Comparison of ENCODE assay signal across 32 mouse cellular contexts in genomic region chr8:109474442-109475121, GRCm38 (mm10). TPM values are rescaled to one million over a fixed set of nuclear protein-coding genes. Genes with fewer than 3 reads are reported as not detected.
A peak's percentile ranks its signal among the peaks of the same experiment; 100 is the strongest.
DNase-seq lines count a peak whose midpoint lies in the region; ATAC-seq and TF ChIP-seq lines count a peak whose summit lies in the region.
"Had no signal": no experiment of that assay in that cellular context is flagged by ENCODE, and none has a peak within 500 bp of the region (broad histone marks: within the 10 kb centered on the region; RNA-seq: fewer than 3 reads in every experiment).

No protein-coding gene starts in this region.

- H3K9me3 ChIP-seq in embryonic facial prominence, embryonic 11.5 days (replicated peaks; ENCODE audit: control insufficient read depth, low read length), result no peaks in the 10 kb centered on the region
- H3K9me3 ChIP-seq in embryonic facial prominence, embryonic 10.5 days, result no peaks in the 10 kb centered on the region
- H3K9me3 ChIP-seq in midbrain, embryonic 14.5 days (ENCODE audit: control insufficient read depth, low read length), result no peaks in the 10 kb centered on the region
- H3K9me3 ChIP-seq in midbrain, embryonic 13.5 days, result no peaks in the 10 kb centered on the region
- H3K9me3 ChIP-seq in limb, embryonic 14.5 days (ENCODE audit: control insufficient read depth, low read length), result no peaks in the 10 kb centered on the region
- H3K9me3 ChIP-seq: heart, embryonic 13.5 days; lung, embryonic 15.5 days; midbrain, embryonic 12.5 days; neural tube, embryonic 12.5 days; stomach, embryonic 15.5 days had no signal

- H3K4me3 ChIP-seq in embryonic facial prominence, embryonic 11.5 days (ENCODE audit: low read depth, low read length), result no peak overlapping the region
- no peak overlapping the region for H3K4me3 ChIP-seq in embryonic facial prominence, embryonic 10.5 days
- no peak overlapping the region for H3K4me3 ChIP-seq in midbrain, embryonic 14.5 days (replicated peaks; ENCODE audit: low read depth, low read length)
- no peak overlapping the region for H3K4me3 ChIP-seq in midbrain, embryonic 13.5 days (replicated peaks)
- no peak overlapping the region for H3K4me3 ChIP-seq in limb, embryonic 14.5 days (replicated peaks; ENCODE audit: low read length)
- H3K4me3 ChIP-seq: heart, adult 2 months; heart, embryonic 13.5 days; lung, embryonic 15.5 days; midbrain, embryonic 12.5 days; neural tube, embryonic 12.5 days; stomach, embryonic 15.5 days had no signal

- DNase-seq in embryonic facial prominence, embryonic 11.5 days (ENCODE audit: low spot score), result peak; percentile 44
- DNase-seq in embryonic facial prominence, embryonic 10.5 days (ENCODE audit: low spot score), result no peak
- DNase-seq in midbrain, embryonic 14.5 days, result no peak
- peak; percentile 70 for DNase-seq in forelimb bud, embryonic 11.5 days (ENCODE audit: low read depth, low spot score)
- DNase-seq in limb, embryonic 14.5 days (ENCODE audit: low spot score), result no peak
- DNase-seq in retina, embryonic 14.5 days (ENCODE audit: low spot score), result no peak
- no peak for DNase-seq in heart, postnatal 14 days
- DNase-seq: adrenal gland, adult 8-10 months; cerebellum, adult 2 months; cerebellum, postnatal 14 days; heart, adult 2 months; heart, postnatal 10 days; kidney, adult 9 months; kidney, postnatal 14 days; right cerebral cortex, postnatal 25 days; thymus, postnatal 14 days had no signal

- ATAC-seq in embryonic facial prominence, embryonic 11.5 days (replicated peaks; ENCODE audit: insufficient number of reproducible peaks, low FRiP score, low TSS enrichment, low read depth), result no peak
- no peak for ATAC-seq in midbrain, embryonic 14.5 days (ENCODE audit: low FRiP score, low TSS enrichment)
- no peak for ATAC-seq in midbrain, embryonic 13.5 days
- ATAC-seq in limb, embryonic 14.5 days (ENCODE audit: low FRiP score, low read depth), result no peak
- ATAC-seq: forebrain, embryonic 16.5 days; intestine, embryonic 16.5 days had no signal

- no peaks in the 10 kb centered on the region for H3K27me3 ChIP-seq in embryonic facial prominence, embryonic 11.5 days (ENCODE audit: control insufficient read depth, insufficient read depth, low read length)
- H3K27me3 ChIP-seq in embryonic facial prominence, embryonic 10.5 days (replicated peaks; ENCODE audit: low read depth, poor library complexity, severe bottlenecking), result no peaks in the 10 kb centered on the region
- H3K27me3 ChIP-seq in midbrain, embryonic 14.5 days (ENCODE audit: control insufficient read depth, insufficient read depth, low read length), result no peaks in the 10 kb centered on the region
- no peaks in the 10 kb centered on the region for H3K27me3 ChIP-seq in midbrain, embryonic 13.5 days
- no peaks in the 10 kb centered on the region for H3K27me3 ChIP-seq in limb, embryonic 14.5 days (ENCODE audit: control insufficient read depth, insufficient read depth, low read length)
- H3K27me3 ChIP-seq: heart, embryonic 13.5 days; lung, embryonic 15.5 days; midbrain, embryonic 12.5 days; neural tube, embryonic 12.5 days; stomach, embryonic 15.5 days had no signal

- H3K36me3 ChIP-seq in embryonic facial prominence, embryonic 11.5 days (replicated peaks; ENCODE audit: control insufficient read depth, insufficient read depth, low read depth, low read length), result no peaks in the 10 kb centered on the region
- H3K36me3 ChIP-seq in embryonic facial prominence, embryonic 10.5 days (replicated peaks), result no peaks in the 10 kb centered on the region
- no peaks in the 10 kb centered on the region for H3K36me3 ChIP-seq in midbrain, embryonic 14.5 days (ENCODE audit: control insufficient read depth, insufficient read depth, low read length)
- H3K36me3 ChIP-seq in midbrain, embryonic 13.5 days, result no peaks in the 10 kb centered on the region
- H3K36me3 ChIP-seq in limb, embryonic 14.5 days (ENCODE audit: control insufficient read depth, insufficient read depth, low read length), result no peaks in the 10 kb centered on the region
- H3K36me3 ChIP-seq: G1E; heart, embryonic 13.5 days; lung, embryonic 15.5 days; midbrain, embryonic 12.5 days; neural tube, embryonic 12.5 days; stomach, embryonic 15.5 days had no signal

- no peaks in the 10 kb centered on the region for H3K4me1 ChIP-seq in embryonic facial prominence, embryonic 11.5 days (ENCODE audit: control insufficient read depth, insufficient read depth, low read length)
- H3K4me1 ChIP-seq in embryonic facial prominence, embryonic 10.5 days, result peaks cover 18% of the 10 kb centered on the region
- peaks cover 18% of the 10 kb centered on the region for H3K4me1 ChIP-seq in midbrain, embryonic 14.5 days (ENCODE audit: control insufficient read depth, insufficient read depth, low read length)
- peaks cover 22% of the 10 kb centered on the region for H3K4me1 ChIP-seq in midbrain, embryonic 13.5 days (replicated peaks)
- H3K4me1 ChIP-seq in limb, embryonic 14.5 days (ENCODE audit: control insufficient read depth, insufficient read depth, low read length), result peaks cover 29% of the 10 kb centered on the region
- H3K4me1 ChIP-seq: lung, embryonic 15.5 days; stomach, embryonic 15.5 days had no signal

- H3K9ac ChIP-seq in embryonic facial prominence, embryonic 11.5 days (replicated peaks; ENCODE audit: low read length), result no peak overlapping the region
- no peak overlapping the region for H3K9ac ChIP-seq in midbrain, embryonic 14.5 days (replicated peaks; ENCODE audit: low read length)
- no peak overlapping the region for H3K9ac ChIP-seq in midbrain, embryonic 13.5 days (replicated peaks)
- H3K9ac ChIP-seq in limb, embryonic 14.5 days (ENCODE audit: low read depth, low read length, severe bottlenecking), result no peak overlapping the region
- H3K9ac ChIP-seq: heart, embryonic 13.5 days; lung, embryonic 15.5 days; midbrain, embryonic 12.5 days; neural tube, embryonic 12.5 days; stomach, embryonic 15.5 days had no signal

- H3K4me2 ChIP-seq in embryonic facial prominence, embryonic 11.5 days (ENCODE audit: low read depth, low read length), result no peak overlapping the region
- no peak overlapping the region for H3K4me2 ChIP-seq in midbrain, embryonic 14.5 days (ENCODE audit: low read length)
- no peak overlapping the region for H3K4me2 ChIP-seq in midbrain, embryonic 13.5 days (replicated peaks)
- peak overlapping the region; percentile 26 for H3K4me2 ChIP-seq in limb, embryonic 14.5 days (replicated peaks; ENCODE audit: low read depth, low read length, severe bottlenecking)
- H3K4me2 ChIP-seq: heart, embryonic 13.5 days; lung, embryonic 15.5 days; midbrain, embryonic 12.5 days; neural tube, embryonic 12.5 days; stomach, embryonic 15.5 days had no signal

- TF ChIP-seq POLR2A in limb, embryonic 14.5 days (IDR thresholded peaks at IDR 0.05; ENCODE audit: borderline replicate concordance, extremely low read depth, insufficient read depth, insufficient read length), result no peak

- no peak overlapping the region for H3K27ac ChIP-seq in embryonic facial prominence, embryonic 11.5 days (replicated peaks; ENCODE audit: low read depth, low read length)
- H3K27ac ChIP-seq in embryonic facial prominence, embryonic 10.5 days (replicated peaks), result no peak overlapping the region
- H3K27ac ChIP-seq in midbrain, embryonic 14.5 days (replicated peaks; ENCODE audit: low read depth, low read length), result peak overlapping the region; percentile 46; the same call in 1 of the 2 replicates
- H3K27ac ChIP-seq in midbrain, embryonic 13.5 days, result no peak overlapping the region; the same call in 1 of the 2 replicates
- H3K27ac ChIP-seq in limb, embryonic 14.5 days (replicated peaks; ENCODE audit: low read depth, low read length), result peak overlapping the region; percentile 59
- H3K27ac ChIP-seq: heart, adult 2 months; heart, embryonic 13.5 days; lung, embryonic 15.5 days; midbrain, embryonic 12.5 days; neural tube, embryonic 12.5 days; stomach, embryonic 15.5 days had no signal

- WGBS in embryonic facial prominence, embryonic 11.5 days, result 42% methylated on average over 14 of the region's 14 CpGs
- 49% methylated on average over 14 of the region's 14 CpGs for WGBS in embryonic facial prominence, embryonic 10.5 days
- WGBS in midbrain, embryonic 14.5 days, result 51% methylated on average over 14 of the region's 14 CpGs
- 52% methylated on average over 14 of the region's 14 CpGs for WGBS in midbrain, embryonic 13.5 days
- 14% methylated on average over 14 of the region's 14 CpGs for WGBS in limb, embryonic 14.5 days

- intact Hi-C loops in heart, postnatal 14 days (cut with DNase I), result no loop called here

RNA-seq across cellular contexts. Expression of gene Pmfbp1, which starts 19.2 kb away (rescaled TPM):
- 0.17 and 0.64 TPM in 2 replicates for polyA plus RNA-seq in embryonic facial prominence, embryonic 11.5 days (2014; fragmentation: Nextera tagmentation; extraction: Ambion mirVana)
- 0.16 and 0.19 TPM in 2 replicates for polyA plus RNA-seq in embryonic facial prominence, embryonic 10.5 days (2016; fragmentation: Nextera tagmentation; extraction: Ambion mirVana)
- 3.3 and 3.5 TPM in 2 replicates for polyA plus RNA-seq in midbrain, embryonic 14.5 days (2014; fragmentation: Nextera tagmentation; extraction: Ambion mirVana)
- 1.8 and 2.5 TPM in 2 replicates for polyA plus RNA-seq in midbrain, embryonic 13.5 days (2015; fragmentation: Nextera tagmentation; extraction: Ambion mirVana)
- 0.06 and 0.20 TPM in 2 replicates for polyA plus RNA-seq in limb, embryonic 14.5 days (2012; rRNA removed)
- polyA plus RNA-seq in limb, embryonic 14.5 days (2014; fragmentation: Nextera tagmentation; extraction: Ambion mirVana), result 0.23 and 0.43 TPM in 2 replicates
- not detected for total RNA-seq in heart, postnatal 14 days (2021)
- total RNA-seq: adrenal gland, adult 8-10 months; adrenal gland, postnatal 4 days; gastrocnemius, adult 8-10 months; gastrocnemius, postnatal 4 days; heart, adult 2 months; heart, postnatal 10 days; liver, adult 2 months; megakaryocyte progenitor cell, adult 5-6 weeks had no signal
- polyA plus RNA-seq: C2C12; G1E; heart, adult 2 months; intestine, embryonic 16.5 days; liver, adult 2 months; liver, embryonic 16.5 days; lung, embryonic 15.5 days; stomach, embryonic 15.5 days had no signal

Comparison
In these comparisons a context has a peak if more than half of its experiments do, and no peak if none do; other contexts are left out.
1. DNase-seq: peak in embryonic facial prominence, embryonic 11.5 days (single experiment) and forelimb bud, embryonic 11.5 days (single experiment); none in embryonic facial prominence, embryonic 10.5 days (single experiment), midbrain, embryonic 14.5 days (single experiment), limb, embryonic 14.5 days (single experiment), retina, embryonic 14.5 days (single experiment) and heart, postnatal 14 days (0 of 2).
2. H3K27ac ChIP-seq: peak in midbrain, embryonic 14.5 days (single experiment) and limb, embryonic 14.5 days (single experiment); none in embryonic facial prominence, embryonic 11.5 days (single experiment), embryonic facial prominence, embryonic 10.5 days (single experiment) and midbrain, embryonic 13.5 days (single experiment).